Mouse (Mus musculus) spleen, postnatal 36 days (tissue): ENCODE measurements around the gene Ang6.
"Not testable (repeated sequence)": the region's sequence is repeated elsewhere in the genome, so short reads cannot be mapped to it uniquely, and the experiment has no call there.

Experiments used
- DNase-seq, 2 experiments: peaks; one replicate each; pipeline ENCODE4 v3.0.0; 2022; ENCODE audit warnings: low spot score in 2 of 2, mixed read lengths in 1 of 2

Ang6 gene

GRCm38 (mm10) chr14:44002169-44002568 is at the start of gene Ang6:
Ang6 (minus strand) TSS chr14:44002269.
- DNase-seq, result no peak

GRCm38 (mm10) chr14:44046567-44046966 is 44.5 kb upstream of the Ang6 start:
- DNase-seq, result not testable (repeated sequence)

- not testable (repeated sequence) for DNase-seq
These were observed 29.8 kb upstream of the Ang6 start for GRCm38 (mm10) chr14:44031828-44032227.

GRCm38 (mm10) chr14:44009686-44010085 is 7.6 kb upstream of the Ang6 start:
- not testable (repeated sequence) for DNase-seq

GRCm38 (mm10) chr14:44008021-44008420 is 6.0 kb upstream of the Ang6 start:
- not testable (repeated sequence) for DNase-seq

- DNase-seq, result no peak
These were observed 469 bp downstream of the Ang6 start for GRCm38 (mm10) chr14:44001600-44001999.

- not testable (repeated sequence) for DNase-seq
These were observed 3.5 kb downstream of the Ang6 start for GRCm38 (mm10) chr14:43998455-43999000.

- peak; percentile 47 for DNase-seq
These were observed 14.7 kb downstream of the Ang6 start for GRCm38 (mm10) chr14:43987404-43987803.

- no peak for DNase-seq
These were observed 15.9 kb downstream of the Ang6 start for GRCm38 (mm10) chr14:43986147-43986546.

GRCm38 (mm10) chr14:43983897-43984296 is 18.2 kb downstream of the Ang6 start:
- DNase-seq, result no peak

- no peak for DNase-seq
These were observed 18.6 kb downstream of the Ang6 start for GRCm38 (mm10) chr14:43983454-43983853.

- DNase-seq, result not testable (repeated sequence)
These were observed 45.3 kb downstream of the Ang6 start, which contains the start of gene Ang5 for GRCm38 (mm10) chr14:43956769-43957168. Ang5 (plus strand) TSS chr14:43957069.

GRCm38 (mm10) chr14:43955074-43955473 is 47.0 kb downstream of the Ang6 start:
- DNase-seq, result not testable (repeated sequence)

- DNase-seq, result not testable (repeated sequence)
These were observed 48.7 kb downstream of the Ang6 start for GRCm38 (mm10) chr14:43953382-43953781.
